Mouse (Mus musculus) testis, postnatal 14 days (tissue): ENCODE results near the gene Emx2.
A peak's percentile ranks its signal among the peaks of the same experiment; 100 is the strongest.

Experiments used
- DNase-seq: peaks from one replicate; pipeline ENCODE4 v3.0.0; 2021; ENCODE audit warnings: low spot score

The Emx2 gene

DNA sequence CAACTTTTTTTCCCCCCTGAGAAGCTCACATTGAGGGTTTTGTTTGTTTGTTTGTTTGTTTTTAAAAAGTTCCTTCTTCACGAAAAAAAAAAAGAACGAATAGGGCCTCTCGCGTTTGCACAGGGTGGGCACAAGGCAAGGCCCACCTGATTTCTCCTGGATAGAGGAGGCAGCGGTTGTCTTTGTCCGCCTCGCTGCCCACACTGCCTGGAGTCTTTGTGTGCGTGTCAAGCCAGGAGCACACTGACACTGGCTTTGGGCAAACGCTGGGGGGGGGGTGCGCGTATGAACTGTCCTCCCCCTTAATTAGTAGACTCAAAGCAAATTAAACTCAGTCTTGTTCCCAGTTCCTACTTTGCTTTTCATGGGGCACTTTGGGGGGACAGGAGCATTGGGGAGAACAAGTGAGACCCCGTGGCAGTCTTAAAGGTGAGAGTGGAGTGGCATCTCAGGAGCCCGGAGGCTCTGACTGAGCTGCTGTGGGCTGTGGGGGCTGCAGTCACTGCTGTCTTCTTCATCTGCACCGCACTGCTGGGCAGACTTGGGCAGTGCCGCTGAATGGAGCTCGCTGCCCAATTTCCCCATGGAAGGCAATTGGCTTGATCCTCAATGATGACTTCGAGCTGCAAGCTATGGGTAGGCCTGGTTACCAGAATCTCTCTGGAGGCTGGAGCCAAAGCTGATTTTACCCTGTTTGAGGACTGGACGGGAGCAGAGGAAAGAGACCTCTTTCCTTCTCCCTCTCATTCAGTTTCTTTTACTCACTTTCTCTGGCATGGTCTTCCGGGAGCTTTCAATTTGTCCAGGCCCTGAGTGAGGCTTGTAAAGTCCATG, 4.5 kb downstream of the Emx2 start:
- DNase-seq: no peak

DNA sequence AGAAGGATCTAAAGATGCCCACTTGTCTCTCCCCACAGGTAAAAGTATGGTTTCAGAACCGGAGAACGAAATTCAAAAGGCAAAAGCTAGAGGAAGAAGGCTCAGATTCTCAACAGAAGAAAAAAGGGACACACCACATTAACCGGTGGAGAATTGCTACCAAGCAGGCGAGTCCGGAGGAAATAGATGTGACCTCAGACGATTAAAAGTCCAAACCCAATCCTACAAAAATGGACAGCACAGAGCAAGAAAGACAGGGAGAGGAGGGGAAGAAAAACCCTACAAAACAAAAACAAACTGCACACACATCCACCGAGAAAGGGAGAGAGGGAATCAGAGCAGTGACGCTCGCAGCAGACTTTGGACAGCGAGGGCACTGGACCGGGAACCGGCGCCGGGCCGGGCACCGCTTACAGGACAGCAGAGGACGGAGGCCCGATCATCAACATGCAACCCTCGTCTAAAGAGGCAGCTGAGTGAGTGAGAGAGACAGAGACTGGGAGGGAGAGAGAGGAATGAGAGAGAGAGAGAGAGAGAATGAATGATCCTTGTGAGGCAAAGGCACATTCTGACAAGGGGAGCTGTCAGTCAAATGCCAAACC, 5.8 kb downstream of the Emx2 start:
- no peak for DNase-seq

DNA sequence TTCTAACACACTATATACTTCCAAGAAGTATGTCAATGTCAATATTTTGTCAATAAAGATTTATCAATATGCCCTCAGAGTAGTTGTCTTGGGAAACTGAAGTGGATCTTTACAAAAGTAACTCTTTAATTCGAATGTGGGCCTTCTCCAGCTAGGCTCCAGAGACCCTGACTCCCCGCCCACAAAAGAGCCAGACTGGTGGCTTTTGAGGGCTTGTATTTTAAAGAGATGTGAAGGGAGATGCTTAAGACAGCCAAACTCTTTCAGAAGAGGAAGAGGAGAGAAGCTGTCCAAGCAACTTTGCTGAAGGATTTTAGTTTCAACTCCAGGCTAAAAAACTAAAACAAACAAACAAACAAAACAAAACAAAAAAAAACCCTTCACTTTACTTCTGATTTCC, 7.1 kb downstream of the Emx2 start:
- no peak for DNase-seq

DNA sequence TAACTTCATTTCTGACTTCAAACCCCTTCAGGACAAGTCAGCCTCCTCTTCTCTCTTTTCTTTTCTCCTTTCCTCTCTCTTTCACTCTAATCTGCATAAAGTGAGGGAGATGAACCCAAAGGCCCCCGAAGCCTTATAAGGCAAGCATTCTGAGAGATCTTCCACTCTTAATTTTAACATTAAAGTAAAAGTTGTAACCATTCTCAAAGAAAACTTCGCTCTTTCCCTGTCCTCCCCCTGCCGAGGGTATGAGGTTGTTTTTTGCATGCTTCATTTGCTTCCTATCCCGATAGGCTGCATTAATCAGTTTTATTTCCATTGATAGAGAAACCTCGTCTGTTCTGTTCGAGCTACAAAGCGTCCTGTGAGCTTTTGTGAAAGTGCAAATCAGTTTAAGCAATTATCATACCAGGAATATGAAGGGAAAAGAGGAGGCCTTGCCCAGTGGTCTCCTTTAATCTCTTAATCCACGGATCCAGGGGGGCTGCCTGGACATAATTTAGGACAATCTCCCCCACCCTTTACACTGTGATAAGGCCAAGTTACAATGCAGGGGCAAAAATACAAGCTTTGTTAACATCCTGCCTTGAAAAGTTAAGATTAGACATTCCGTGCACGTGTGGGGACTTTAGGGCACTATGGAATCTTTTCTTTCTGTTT, 7.7 kb downstream of the Emx2 start:
- DNase-seq: no peak

DNA sequence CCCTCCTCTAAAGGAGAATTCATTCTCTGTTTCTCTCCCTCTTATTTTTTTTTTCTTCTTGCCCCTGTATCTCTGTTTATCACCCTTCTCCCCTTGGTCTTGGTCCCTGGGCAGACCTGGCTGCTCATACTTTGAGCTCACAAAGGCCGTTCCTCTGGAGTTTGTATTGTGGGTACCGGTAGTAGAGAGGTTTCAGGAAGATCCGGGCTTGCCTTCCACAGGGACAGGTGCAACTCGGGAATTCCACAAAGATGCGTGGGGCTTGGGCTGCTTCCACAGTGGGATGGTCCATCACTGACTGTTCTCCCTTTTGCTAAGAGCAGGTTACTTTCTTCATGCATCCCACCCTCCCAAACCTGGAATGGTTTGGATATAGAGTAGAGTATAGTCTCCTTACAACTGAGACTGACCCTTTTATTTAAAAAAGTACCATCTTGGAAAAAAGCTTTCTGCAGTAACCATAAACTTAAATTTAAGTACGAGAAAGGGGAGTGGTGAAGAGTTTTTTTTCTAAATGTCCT, 8.3 kb downstream of the Emx2 start:
- DNase-seq: no peak

DNA sequence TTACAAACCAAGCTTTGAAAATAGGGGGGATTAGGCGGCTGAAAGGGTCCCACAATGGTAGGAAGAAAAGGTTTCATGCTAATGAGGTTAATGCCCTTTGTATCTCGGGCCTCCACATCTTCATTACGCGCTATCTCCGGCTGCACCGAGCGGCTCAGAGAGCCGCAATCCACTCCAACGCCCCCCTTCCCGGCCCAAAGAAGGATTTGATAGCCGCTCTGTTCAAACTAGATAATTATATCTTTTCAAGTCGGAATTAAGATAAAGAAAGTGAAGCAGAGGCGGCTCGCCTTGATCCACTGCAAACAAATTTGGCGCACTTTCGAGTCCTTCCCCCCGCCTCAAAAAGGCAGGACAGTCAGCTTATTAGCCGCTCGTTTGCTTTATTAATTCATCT, 8.8 kb downstream of the Emx2 start:
- DNase-seq: no peak

DNA sequence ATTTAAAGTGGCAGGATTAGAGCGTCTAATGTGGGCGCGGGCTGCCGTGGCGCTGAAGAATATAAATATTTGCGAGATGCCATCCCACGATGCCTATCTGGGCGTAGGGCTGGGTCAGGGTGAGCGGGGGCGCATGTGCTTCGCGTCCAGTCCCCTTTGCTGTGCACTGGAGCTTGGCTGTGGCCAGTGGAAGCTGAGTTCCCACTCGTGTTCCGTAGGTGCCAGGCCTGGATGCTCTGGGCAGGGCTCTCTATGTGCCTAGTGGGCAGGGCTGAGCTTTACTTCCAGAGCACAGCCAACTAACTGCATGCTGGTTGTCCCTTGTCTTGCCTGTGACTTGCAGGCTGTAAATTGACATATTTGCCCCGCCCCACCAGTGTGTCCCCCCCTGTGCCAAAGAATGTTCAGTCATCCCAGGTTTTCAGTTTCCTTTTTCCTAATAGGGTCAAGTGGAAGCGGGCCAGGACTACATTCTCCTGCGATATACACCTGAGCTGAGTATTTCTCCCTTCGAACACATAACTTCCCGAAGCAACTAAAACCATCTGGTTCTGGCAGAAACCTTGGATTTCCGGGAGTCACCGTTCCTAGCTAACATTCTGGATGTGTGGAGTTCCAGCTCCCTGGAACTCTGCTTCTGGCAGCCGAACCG, 9.4 kb downstream of the Emx2 start:
- no peak for DNase-seq

DNA sequence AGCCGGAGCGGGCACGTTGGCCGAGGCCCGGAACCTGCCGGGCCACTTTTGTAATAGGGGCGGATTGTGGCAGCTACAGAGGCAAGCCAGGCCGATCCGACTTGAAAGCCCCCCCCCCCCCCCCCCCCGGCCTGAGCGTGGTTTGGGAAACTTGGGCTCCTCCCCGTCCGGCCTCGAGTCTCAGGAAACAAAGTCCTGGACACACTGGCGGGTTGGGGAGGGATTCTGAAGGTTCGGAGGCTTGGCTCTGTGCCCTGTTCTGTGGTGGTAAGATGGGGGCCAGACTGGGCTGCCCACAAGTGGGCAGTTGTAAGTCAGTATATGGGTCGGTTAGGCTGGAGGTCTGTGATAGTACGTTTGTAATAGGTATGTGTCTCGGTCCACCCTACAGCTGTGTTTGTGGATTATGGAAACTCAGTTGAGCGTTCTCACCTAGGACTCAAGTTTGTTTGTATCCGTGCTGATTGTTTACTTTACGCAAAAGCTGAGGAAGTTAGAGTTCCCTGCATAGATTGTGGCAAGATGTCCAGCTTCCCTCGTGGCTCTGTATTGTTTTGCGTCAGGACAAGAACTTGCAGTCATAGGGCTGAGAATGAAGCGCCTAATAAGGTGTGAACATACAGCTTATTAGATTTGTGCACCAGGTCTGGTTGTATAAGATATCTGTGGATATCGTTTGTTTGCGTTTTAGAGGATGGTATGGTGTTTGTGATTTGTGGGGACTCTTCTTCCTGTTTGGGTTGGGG, 10.1 kb downstream of the Emx2 start:
- DNase-seq: no peak

DNA sequence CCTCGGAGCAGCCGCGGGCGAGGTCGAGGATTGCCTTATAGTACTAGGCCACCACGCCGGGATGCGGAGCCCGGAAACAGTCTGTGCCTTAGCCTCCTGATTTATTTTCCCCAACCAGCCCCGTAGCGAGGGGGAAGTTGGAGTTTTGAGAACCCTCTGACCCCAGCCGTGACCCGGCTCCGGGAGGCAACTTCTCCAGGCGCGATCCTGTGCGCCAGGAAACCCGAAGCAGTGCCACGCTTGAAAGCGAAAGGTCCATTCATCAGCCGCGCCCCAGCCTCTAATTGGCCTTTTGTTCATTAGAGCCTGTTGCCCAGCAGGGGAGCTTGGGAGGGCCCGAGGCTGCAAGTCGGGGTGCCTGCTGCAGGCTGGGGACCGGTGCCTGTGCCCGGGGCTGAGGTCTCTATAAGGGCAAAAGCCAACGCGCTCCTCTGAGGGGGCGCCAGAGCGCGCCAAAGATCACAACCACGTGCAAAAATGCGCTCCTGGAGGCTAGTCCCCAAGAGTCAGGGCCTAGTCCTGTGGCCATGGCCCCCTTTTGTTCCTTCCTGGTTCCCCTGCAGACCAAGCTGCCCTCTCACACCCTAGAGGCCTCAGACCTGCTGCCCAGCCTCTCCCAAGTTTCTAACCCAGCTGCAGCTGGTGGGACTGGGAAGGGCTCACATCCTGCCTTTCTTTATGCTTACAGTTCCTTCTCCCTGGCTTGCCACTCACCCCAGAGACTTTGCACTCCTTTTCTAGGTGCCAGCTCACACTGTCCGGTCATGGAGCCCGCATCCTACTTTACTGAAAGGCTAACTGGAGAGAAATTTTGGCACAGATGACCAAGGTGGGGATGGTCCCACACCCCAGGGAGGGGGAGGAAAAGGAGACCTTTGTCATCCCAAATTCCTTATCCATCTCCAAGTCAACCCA, 11.1 kb downstream of the Emx2 start:
- DNase-seq: peak; percentile 17

DNA sequence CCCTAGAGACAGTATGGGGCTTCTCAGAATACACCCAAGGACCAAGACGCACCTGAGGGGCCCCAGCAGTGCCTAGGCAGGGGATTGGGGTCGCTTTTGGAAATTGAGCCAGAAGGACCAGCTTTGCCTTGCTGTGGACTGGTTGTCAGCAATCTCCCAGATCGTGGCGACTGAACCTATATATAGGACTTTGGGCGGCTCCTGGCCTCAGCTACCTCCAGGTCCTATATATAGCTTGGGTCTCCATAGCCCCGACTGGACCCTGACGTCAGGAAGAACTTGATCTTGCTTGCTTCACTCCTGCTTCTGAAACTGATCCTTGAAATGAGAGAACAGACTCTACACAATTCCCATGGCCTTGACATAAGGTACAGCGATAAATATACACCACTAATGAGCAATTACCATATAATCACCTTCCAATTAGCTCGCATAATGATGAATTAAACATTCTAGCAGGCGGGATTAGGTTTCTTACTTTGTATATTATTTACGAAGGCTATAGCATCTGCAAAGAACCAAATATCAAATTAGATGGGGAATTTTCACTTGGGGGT, 12.0 kb downstream of the Emx2 start:
- no peak for DNase-seq

DNA sequence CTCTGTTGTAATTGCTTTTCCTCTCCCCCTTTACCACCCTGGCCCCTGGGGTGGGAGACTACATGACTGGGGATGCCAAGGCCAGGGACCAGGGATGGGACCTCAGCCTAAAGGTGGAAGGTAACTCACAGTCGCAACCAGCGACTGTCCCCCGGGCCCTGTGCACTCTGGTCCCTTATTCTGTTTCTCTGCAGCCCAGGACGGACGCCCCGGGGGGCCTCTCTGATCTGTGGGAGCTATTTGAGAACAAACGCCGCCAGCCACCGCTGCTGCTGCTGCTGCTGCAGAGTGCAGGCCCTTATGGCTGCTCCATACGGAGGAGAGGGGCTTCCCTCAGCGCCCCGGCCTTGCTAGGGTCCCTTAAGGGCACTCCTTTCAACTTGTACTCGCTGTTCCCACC, 12.7 kb downstream of the Emx2 start:
- no peak for DNase-seq

DNA sequence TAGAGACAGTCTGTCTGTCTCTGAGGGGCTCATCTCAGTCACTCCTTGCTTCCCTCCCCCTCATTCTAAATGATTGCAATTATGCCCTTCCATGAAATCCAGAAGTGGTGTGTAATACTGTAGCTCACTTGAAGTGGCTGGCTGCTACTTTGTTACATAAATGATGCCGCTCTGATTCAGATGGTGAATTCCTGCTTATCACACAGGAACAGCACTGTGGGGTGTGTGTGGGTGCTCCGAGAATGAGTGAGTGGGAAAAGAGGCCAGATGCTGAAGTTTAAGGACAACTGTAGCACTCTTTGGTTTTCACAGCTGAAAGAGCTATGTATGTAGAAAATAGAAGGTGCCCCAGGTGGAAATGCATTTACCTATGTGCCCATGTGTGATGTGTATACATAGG, 14.7 kb downstream of the Emx2 start:
- no peak for DNase-seq

DNA sequence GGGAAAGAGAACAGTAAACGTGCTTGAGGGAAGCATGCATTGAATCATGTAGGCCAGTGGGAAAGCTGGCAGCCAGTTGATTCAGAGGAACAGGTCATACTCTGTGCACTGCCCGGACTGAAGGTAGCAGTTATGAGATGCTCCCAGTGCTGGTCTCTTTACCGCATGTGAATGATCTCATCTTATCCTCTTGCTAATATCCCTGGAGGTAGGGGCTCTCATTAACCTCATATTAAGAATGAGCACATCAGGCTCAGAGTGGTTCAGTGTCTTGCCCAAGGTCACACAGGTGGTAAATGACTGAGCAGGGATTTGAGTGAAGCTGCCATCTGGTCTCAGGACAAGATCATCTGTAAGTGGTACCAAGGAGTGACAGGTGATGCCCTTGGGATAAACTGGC, 21.7 kb downstream of the Emx2 start:
- DNase-seq: no peak

DNA sequence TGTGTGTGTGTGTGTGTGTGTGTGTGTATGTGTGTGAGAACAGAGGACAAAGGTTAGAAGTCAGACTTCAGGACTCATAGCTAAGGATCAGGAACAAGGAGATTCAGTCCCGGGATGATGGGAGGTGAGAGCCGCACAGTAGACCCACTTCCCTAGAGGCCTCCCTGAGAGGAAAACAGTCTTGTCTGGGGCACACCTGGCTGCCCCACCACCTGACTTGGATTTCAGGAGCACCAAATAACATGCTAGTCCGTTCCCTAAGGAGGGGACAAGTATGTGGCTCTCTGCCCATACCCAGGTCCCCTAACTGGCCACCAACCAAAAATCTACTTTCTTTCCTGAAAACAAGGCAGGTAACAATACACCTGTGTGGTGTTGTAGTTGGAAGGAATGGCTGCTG, 22.4 kb downstream of the Emx2 start:
- no peak for DNase-seq

DNA sequence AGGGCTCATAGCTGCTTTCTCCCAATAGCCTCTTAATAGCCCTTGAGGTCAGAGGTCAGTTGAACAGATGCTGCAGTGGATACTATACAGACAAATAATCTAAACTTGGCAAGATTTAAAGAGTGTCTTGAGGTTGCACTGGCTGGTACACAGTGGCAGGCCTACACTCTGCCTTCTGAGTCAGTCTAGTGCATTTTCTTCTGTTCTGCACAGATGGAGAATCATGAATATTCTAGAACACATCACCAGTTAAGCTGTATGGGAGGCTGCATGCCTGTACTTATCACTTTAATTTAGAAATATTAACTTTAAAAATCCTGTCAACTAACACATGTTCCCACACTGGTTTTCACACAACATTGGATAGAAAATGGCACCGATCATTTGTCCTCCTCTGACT, 34.1 kb downstream of the Emx2 start:
- no peak for DNase-seq

DNA sequence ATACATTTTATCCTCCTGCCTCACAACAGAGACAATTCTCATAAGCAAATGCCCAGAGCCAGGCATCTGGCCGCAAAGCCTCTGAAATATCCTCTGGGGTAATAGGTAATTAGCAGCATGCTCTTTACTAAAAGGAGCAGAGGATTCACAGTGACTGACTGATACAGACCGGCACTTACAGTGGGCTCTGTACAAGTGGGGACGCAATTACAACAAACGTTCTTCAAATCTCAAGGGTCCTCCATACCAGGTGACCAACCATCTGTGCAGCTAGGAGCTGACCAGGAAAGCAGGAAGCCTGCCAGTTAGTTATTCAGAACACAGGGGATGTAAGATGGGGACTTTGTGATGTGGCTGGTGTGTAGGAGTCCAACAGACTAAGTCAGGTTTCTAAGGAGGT, 38.7 kb downstream of the Emx2 start:
- no peak for DNase-seq

DNA sequence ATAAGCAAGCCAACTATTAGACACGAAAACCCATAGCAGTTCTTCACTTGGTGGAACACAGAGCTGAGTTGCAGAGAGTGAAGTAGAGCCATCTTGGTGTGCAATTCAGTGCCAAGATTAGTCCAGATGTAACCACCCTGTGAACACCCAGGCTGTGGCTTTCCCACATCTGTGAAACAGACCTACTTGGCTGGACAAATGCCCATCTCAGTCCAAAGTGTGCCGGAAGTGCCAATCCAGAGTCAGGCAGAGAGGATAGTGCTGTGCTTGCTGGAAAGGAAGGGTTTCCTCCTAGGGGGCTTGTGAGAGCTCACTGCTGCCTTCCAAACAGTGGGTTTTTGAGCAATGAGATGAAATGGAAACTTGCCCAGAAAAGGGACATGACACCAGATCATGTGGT, 50.7 kb downstream of the Emx2 start:
- no peak for DNase-seq

DNA sequence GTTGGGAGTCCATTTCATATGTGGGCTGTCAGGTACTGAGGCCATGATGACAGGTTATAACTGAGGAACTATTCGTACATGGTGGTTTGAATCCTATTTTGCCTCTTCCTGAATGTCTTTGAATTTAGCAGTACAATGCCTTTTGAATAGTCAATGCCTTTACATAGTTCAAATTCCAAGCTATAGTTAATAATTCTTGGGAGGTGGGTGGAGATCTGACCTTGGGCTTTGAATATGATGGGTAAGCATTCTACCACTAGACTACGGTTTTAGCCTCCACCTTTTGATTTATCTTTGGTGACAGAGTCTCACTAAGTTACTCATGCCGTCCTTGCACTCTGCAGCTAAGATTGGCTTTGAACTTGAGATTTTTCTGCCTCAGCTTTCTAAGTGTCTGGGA, 55.0 kb downstream of the Emx2 start:
- no peak for DNase-seq
